Mouse (Mus musculus): Measurements from ENCODE around the gene Fam169b. TPM values are rescaled to one million over a fixed set of nuclear protein-coding genes. Genes with fewer than 3 reads are reported as not detected.

The Fam169b gene
- polyA plus RNA-seq (2014; fragmentation: Nextera tagmentation; extraction: Ambion mirVana) = 0.18 TPM in 1 of 2 replicates, not detected in the other

GRCm38 (mm10) chr7:68273515-68273914 is at the start of gene Fam169b:
Gene Fam169b, plus strand, starts transcription at chr7:68273839.
- H3K27me3 ChIP-seq (ENCODE audit: control insufficient read depth, insufficient read depth, low read length) = peaks cover 8% of the 10 kb centered on the region; the same call in 1 of the 2 replicates
- no peak for ATAC-seq (ENCODE audit: low FRiP score)

GRCm38 (mm10) chr7:68224006-68224405 is 49.6 kb upstream of the Fam169b start:
- peaks cover 5% of the 10 kb centered on the region for H3K36me3 ChIP-seq (ENCODE audit: control insufficient read depth, insufficient read depth, low read length)
- 93% methylated on average over 5 of the region's 5 CpGs for WGBS

More at GRCm38 (mm10) chr7:68273515-68273914, at the start of gene Fam169b:
- H3K9ac ChIP-seq (ENCODE audit: low read length) = no peak within 1 kb of the TSS
- H3K27ac ChIP-seq (ENCODE audit: low read depth, low read length) = no peak within 1 kb of the TSS
- H3K4me2 ChIP-seq = no peak within 1 kb of the TSS
- peak; percentile 2 for DNase-seq (ENCODE audit: low spot score, missing footprints)
- no peak within 1 kb of the TSS for H3K4me3 ChIP-seq (ENCODE audit: low read depth, low read length)
- no peaks in the 10 kb centered on the region for H3K36me3 ChIP-seq (ENCODE audit: control insufficient read depth, insufficient read depth, low read length)
- H3K4me1 ChIP-seq (ENCODE audit: control insufficient read depth, insufficient read depth, low read length) = peaks cover 8% of the 10 kb centered on the region
- no peaks in the 10 kb centered on the region for H3K9me3 ChIP-seq (ENCODE audit: control insufficient read depth, low read length)

GRCm38 (mm10) chr7:68225427-68226054 is 48.1 kb upstream of the Fam169b start:
- Histone ChIP-seq H3K9ac (ENCODE audit: low read length) (no peak overlapping the region), H3K27me3 (ENCODE audit: control insufficient read depth, insufficient read depth, low read length) (no peaks in the 10 kb centered on the region), H3K4me1 (ENCODE audit: control insufficient read depth, insufficient read depth, low read length) (peaks cover 8% of the 10 kb centered on the region), H3K4me3 (ENCODE audit: low read depth, low read length) (no peak overlapping the region), H3K36me3 (ENCODE audit: control insufficient read depth, insufficient read depth, low read length) (peaks cover 3% of the 10 kb centered on the region), H3K27ac (ENCODE audit: low read depth, low read length) (no peak overlapping the region), H3K9me3 (ENCODE audit: control insufficient read depth, low read length) (no peaks in the 10 kb centered on the region), H3K4me2 (no peak overlapping the region)
- 92% methylated on average over 9 of the region's 9 CpGs for WGBS
- ATAC-seq (ENCODE audit: low FRiP score) = no peak
- DNase-seq (ENCODE audit: low spot score, missing footprints) = no peak

More at GRCm38 (mm10) chr7:68224006-68224405, 49.6 kb upstream of the Fam169b start:
- no peaks in the 10 kb centered on the region for H3K9me3 ChIP-seq (ENCODE audit: control insufficient read depth, low read length)
- H3K27me3 ChIP-seq (ENCODE audit: control insufficient read depth, insufficient read depth, low read length) = no peaks in the 10 kb centered on the region
- no peak overlapping the region for H3K4me3 ChIP-seq (ENCODE audit: low read depth, low read length)
- no peak for DNase-seq (ENCODE audit: low spot score, missing footprints)
- no peak for ATAC-seq (ENCODE audit: low FRiP score)
- H3K4me2 ChIP-seq = no peak overlapping the region
- H3K4me1 ChIP-seq (ENCODE audit: control insufficient read depth, insufficient read depth, low read length) = peaks cover 8% of the 10 kb centered on the region
- H3K9ac ChIP-seq (ENCODE audit: low read length) = no peak overlapping the region
- no peak overlapping the region for H3K27ac ChIP-seq (ENCODE audit: low read depth, low read length)

- Histone ChIP-seq H3K4me3 (ENCODE audit: low read depth, low read length) (no peak overlapping the region), H3K36me3 (ENCODE audit: control insufficient read depth, insufficient read depth, low read length) (peaks cover 7% of the 10 kb centered on the region; the same call in 1 of the 2 replicates), H3K4me2 (no peak overlapping the region), H3K27ac (ENCODE audit: low read depth, low read length) (no peak overlapping the region), H3K9ac (ENCODE audit: low read length) (no peak overlapping the region), H3K9me3 (ENCODE audit: control insufficient read depth, low read length) (no peaks in the 10 kb centered on the region), H3K27me3 (ENCODE audit: control insufficient read depth, insufficient read depth, low read length) (no peaks in the 10 kb centered on the region), H3K4me1 (ENCODE audit: control insufficient read depth, insufficient read depth, low read length) (peaks cover 8% of the 10 kb centered on the region)
- ATAC-seq (ENCODE audit: low FRiP score) (no peak), DNase-seq (ENCODE audit: low spot score, missing footprints) (no peak)
- 81% methylated on average over 11 of the region's 11 CpGs for WGBS
These were observed 46.6 kb upstream of the Fam169b start for GRCm38 (mm10) chr7:68227021-68227420.

- WGBS = 89% methylated on average over 4 of the region's 4 CpGs
- no peaks in the 10 kb centered on the region for H3K27me3 ChIP-seq (ENCODE audit: control insufficient read depth, insufficient read depth, low read length)
- no peak overlapping the region for H3K4me2 ChIP-seq
- H3K9ac ChIP-seq (ENCODE audit: low read length) = no peak overlapping the region
- no peak for ATAC-seq (ENCODE audit: low FRiP score)
- H3K4me1 ChIP-seq (ENCODE audit: control insufficient read depth, insufficient read depth, low read length) = peaks cover 8% of the 10 kb centered on the region
- no peak overlapping the region for H3K4me3 ChIP-seq (ENCODE audit: low read depth, low read length)
- no peak for DNase-seq (ENCODE audit: low spot score, missing footprints)
- H3K27ac ChIP-seq (ENCODE audit: low read depth, low read length) = no peak overlapping the region
- no peaks in the 10 kb centered on the region for H3K9me3 ChIP-seq (ENCODE audit: control insufficient read depth, low read length)
- H3K36me3 ChIP-seq (ENCODE audit: control insufficient read depth, insufficient read depth, low read length) = peaks cover 7% of the 10 kb centered on the region; the same call in 1 of the 2 replicates
These were observed 46.0 kb upstream of the Fam169b start for GRCm38 (mm10) chr7:68227621-68228020.

- H3K27me3 ChIP-seq (ENCODE audit: control insufficient read depth, insufficient read depth, low read length) = no peaks in the 10 kb centered on the region
- H3K4me2 ChIP-seq = no peak overlapping the region
- DNase-seq (ENCODE audit: low spot score, missing footprints) = no peak
- no peak overlapping the region for H3K27ac ChIP-seq (ENCODE audit: low read depth, low read length)
- WGBS = 36% methylated on average over 6 of the region's 6 CpGs
- no peak overlapping the region for H3K9ac ChIP-seq (ENCODE audit: low read length)
- peaks cover 7% of the 10 kb centered on the region; the same call in 1 of the 2 replicates for H3K36me3 ChIP-seq (ENCODE audit: control insufficient read depth, insufficient read depth, low read length)
- peaks cover 8% of the 10 kb centered on the region for H3K4me1 ChIP-seq (ENCODE audit: control insufficient read depth, insufficient read depth, low read length)
- ATAC-seq (ENCODE audit: low FRiP score) = no peak
- no peak overlapping the region for H3K4me3 ChIP-seq (ENCODE audit: low read depth, low read length)
- no peaks in the 10 kb centered on the region for H3K9me3 ChIP-seq (ENCODE audit: control insufficient read depth, low read length)
These were observed 45.1 kb upstream of the Fam169b start for GRCm38 (mm10) chr7:68228491-68228890.

- no peak overlapping the region for H3K27ac ChIP-seq (ENCODE audit: low read depth, low read length)
- H3K4me3 ChIP-seq (ENCODE audit: low read depth, low read length) = no peak overlapping the region
- peaks cover 10% of the 10 kb centered on the region for H3K4me1 ChIP-seq (ENCODE audit: control insufficient read depth, insufficient read depth, low read length)
- H3K27me3 ChIP-seq (ENCODE audit: control insufficient read depth, insufficient read depth, low read length) = no peaks in the 10 kb centered on the region
- H3K36me3 ChIP-seq (ENCODE audit: control insufficient read depth, insufficient read depth, low read length) = peaks cover 7% of the 10 kb centered on the region; the same call in 1 of the 2 replicates
- no peak overlapping the region for H3K9ac ChIP-seq (ENCODE audit: low read length)
- no peak for DNase-seq (ENCODE audit: low spot score, missing footprints)
- ATAC-seq (ENCODE audit: low FRiP score) = no peak
- WGBS = 95% methylated on average over 9 of the region's 9 CpGs
- H3K9me3 ChIP-seq (ENCODE audit: control insufficient read depth, low read length) = no peaks in the 10 kb centered on the region
- H3K4me2 ChIP-seq = no peak overlapping the region
These were observed 42.8 kb upstream of the Fam169b start for GRCm38 (mm10) chr7:68230831-68231230.

- WGBS = 91% methylated on average over 5 of the region's 5 CpGs
- H3K27ac ChIP-seq (ENCODE audit: low read depth, low read length) = no peak overlapping the region
- H3K4me2 ChIP-seq = no peak overlapping the region
- H3K36me3 ChIP-seq (ENCODE audit: control insufficient read depth, insufficient read depth, low read length) = peaks cover 5% of the 10 kb centered on the region; the same call in 1 of the 2 replicates
- ATAC-seq (ENCODE audit: low FRiP score) = no peak
- no peaks in the 10 kb centered on the region for H3K27me3 ChIP-seq (ENCODE audit: control insufficient read depth, insufficient read depth, low read length)
- H3K4me3 ChIP-seq (ENCODE audit: low read depth, low read length) = no peak overlapping the region
- no peaks in the 10 kb centered on the region for H3K9me3 ChIP-seq (ENCODE audit: control insufficient read depth, low read length)
- H3K4me1 ChIP-seq (ENCODE audit: control insufficient read depth, insufficient read depth, low read length) = peaks cover 10% of the 10 kb centered on the region
- no peak for DNase-seq (ENCODE audit: low spot score, missing footprints)
- H3K9ac ChIP-seq (ENCODE audit: low read length) = no peak overlapping the region
These were observed 41.1 kb upstream of the Fam169b start for GRCm38 (mm10) chr7:68232521-68232920.

GRCm38 (mm10) chr7:68233619-68234223 is 39.9 kb upstream of the Fam169b start:
- Histone ChIP-seq H3K27me3 (ENCODE audit: control insufficient read depth, insufficient read depth, low read length) (no peaks in the 10 kb centered on the region), H3K9ac (ENCODE audit: low read length) (no peak overlapping the region), H3K4me1 (ENCODE audit: control insufficient read depth, insufficient read depth, low read length) (peaks cover 2% of the 10 kb centered on the region; the same call in 1 of the 2 replicates), H3K4me2 (no peak overlapping the region), H3K9me3 (ENCODE audit: control insufficient read depth, low read length) (no peaks in the 10 kb centered on the region), H3K4me3 (ENCODE audit: low read depth, low read length) (no peak overlapping the region), H3K27ac (ENCODE audit: low read depth, low read length) (no peak overlapping the region), H3K36me3 (ENCODE audit: control insufficient read depth, insufficient read depth, low read length) (peaks cover 5% of the 10 kb centered on the region; the same call in 1 of the 2 replicates)
- ATAC-seq (ENCODE audit: low FRiP score) (peak; percentile 58; the same call in 1 of the 2 replicates), DNase-seq (ENCODE audit: low spot score, missing footprints) (peak; percentile 87)
- 26% methylated on average over 13 of the region's 13 CpGs for WGBS

Data from midbrain, embryonic 11.5 days (tissue).